Mouse (Mus musculus): ENCODE data around the gene Tmeff1. TPM values are rescaled to one million over a fixed set of nuclear protein-coding genes. Genes with fewer than 3 reads are reported as not detected.

Tmeff1 gene
- polyA plus RNA-seq, 1 experiment, result 106 TPM

DNA sequence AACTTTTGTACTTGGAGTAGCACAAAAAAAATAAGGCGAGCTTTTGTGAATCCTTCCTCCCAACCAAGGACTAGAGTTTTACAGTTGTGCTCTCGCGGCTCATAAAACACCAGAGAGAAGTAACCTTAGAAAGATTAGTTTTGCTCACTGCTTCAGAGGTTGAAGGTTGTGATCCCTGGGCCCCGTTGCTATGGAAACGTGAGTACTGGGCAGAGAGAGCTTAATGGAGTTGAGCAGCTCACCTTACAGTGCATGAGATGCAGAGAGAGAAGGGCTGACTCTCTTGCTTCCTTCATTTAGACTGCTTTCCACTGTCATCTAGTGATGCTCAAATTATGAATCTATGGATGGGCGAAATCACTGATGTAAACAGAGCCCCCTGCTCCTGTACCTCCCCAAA lies 48.6 kb downstream of the Tmeff1 start:
- Histone ChIP-seq H3K4me1 (ENCODE audit: control insufficient read depth, insufficient read depth, low read length) (peaks cover 2% of the 10 kb centered on the region; the same call in 1 of the 2 replicates), H3K27ac (ENCODE audit: insufficient read depth, low read length) (no peak overlapping the region), H3K4me3 (ENCODE audit: insufficient read depth, low read length) (no peak overlapping the region)
- TF ChIP-seq POLR2A (IDR thresholded peaks at IDR 0.05; ENCODE audit: extremely low read depth, insufficient read depth, low read length) (no peak), CTCF (IDR thresholded peaks at IDR 0.05; ENCODE audit: extremely low read depth, insufficient read depth, low read length) (no peak)

DNA sequence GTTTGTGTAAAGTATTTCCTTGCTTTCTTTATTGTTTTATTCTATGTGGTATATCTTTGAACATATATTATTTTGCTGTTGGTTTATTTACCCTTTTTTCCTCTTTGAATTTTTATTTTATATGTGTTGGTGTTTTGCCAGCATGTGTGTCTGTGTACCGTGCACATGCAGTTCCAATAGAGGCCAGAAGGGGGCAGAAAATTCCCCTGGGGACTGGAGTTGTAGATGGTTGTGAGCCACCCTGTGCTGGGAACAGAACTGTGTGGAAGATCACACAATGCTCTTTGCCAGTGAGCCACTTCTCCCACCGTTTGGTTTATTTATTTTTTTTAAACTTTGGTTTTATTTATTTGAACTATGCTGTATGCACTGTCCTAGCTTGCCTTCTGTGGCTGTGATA lies 49.1 kb downstream of the Tmeff1 start:
- TF ChIP-seq CTCF (IDR thresholded peaks at IDR 0.05; ENCODE audit: extremely low read depth, insufficient read depth, low read length) (peak; percentile 23; the same call in 1 of the 2 replicates), POLR2A (IDR thresholded peaks at IDR 0.05; ENCODE audit: extremely low read depth, insufficient read depth, low read length) (no peak)

GRCm38 (mm10) chr4:48636831-48637230 lies 51.9 kb downstream of the Tmeff1 start:
- peaks cover 2% of the 10 kb centered on the region; the same call in 1 of the 2 replicates for H3K4me1 ChIP-seq (ENCODE audit: control insufficient read depth, insufficient read depth, low read length)
- H3K4me3 ChIP-seq (ENCODE audit: insufficient read depth, low read length), result no peak overlapping the region
- TF ChIP-seq CTCF (IDR thresholded peaks at IDR 0.05; ENCODE audit: extremely low read depth, insufficient read depth, low read length) (no peak), POLR2A (IDR thresholded peaks at IDR 0.05; ENCODE audit: extremely low read depth, insufficient read depth, low read length) (no peak)
- no peak overlapping the region for H3K27ac ChIP-seq (ENCODE audit: insufficient read depth, low read length)

More for the DNA sequence above, 49.1 kb downstream of the Tmeff1 start:
- peaks cover 2% of the 10 kb centered on the region; the same call in 1 of the 2 replicates for H3K4me1 ChIP-seq (ENCODE audit: control insufficient read depth, insufficient read depth, low read length)
- H3K4me3 ChIP-seq (ENCODE audit: insufficient read depth, low read length), result no peak overlapping the region
- H3K27ac ChIP-seq (ENCODE audit: insufficient read depth, low read length), result no peak overlapping the region

- peaks cover 2% of the 10 kb centered on the region; the same call in 1 of the 2 replicates for H3K4me1 ChIP-seq (ENCODE audit: control insufficient read depth, insufficient read depth, low read length)
- TF ChIP-seq CTCF (IDR thresholded peaks at IDR 0.05; ENCODE audit: extremely low read depth, insufficient read depth, low read length) (no peak), POLR2A (IDR thresholded peaks at IDR 0.05; ENCODE audit: extremely low read depth, insufficient read depth, low read length) (no peak)
Observed at GRCm38 (mm10) chr4:48638132-48638531, 53.2 kb downstream of the Tmeff1 start.

GRCm38 (mm10) chr4:48639503-48639902 lies 54.5 kb downstream of the Tmeff1 start:
- peaks cover 2% of the 10 kb centered on the region; the same call in 1 of the 2 replicates for H3K4me1 ChIP-seq (ENCODE audit: control insufficient read depth, insufficient read depth, low read length)
- no peak overlapping the region for H3K27ac ChIP-seq (ENCODE audit: insufficient read depth, low read length)
- TF ChIP-seq CTCF (IDR thresholded peaks at IDR 0.05; ENCODE audit: extremely low read depth, insufficient read depth, low read length) (no peak), POLR2A (IDR thresholded peaks at IDR 0.05; ENCODE audit: extremely low read depth, insufficient read depth, low read length) (no peak)
- no peak overlapping the region for H3K4me3 ChIP-seq (ENCODE audit: insufficient read depth, low read length)

More at GRCm38 (mm10) chr4:48638132-48638531, 53.2 kb downstream of the Tmeff1 start:
- H3K4me3 ChIP-seq (ENCODE audit: insufficient read depth, low read length), result no peak overlapping the region
- no peak overlapping the region for H3K27ac ChIP-seq (ENCODE audit: insufficient read depth, low read length)

DNA sequence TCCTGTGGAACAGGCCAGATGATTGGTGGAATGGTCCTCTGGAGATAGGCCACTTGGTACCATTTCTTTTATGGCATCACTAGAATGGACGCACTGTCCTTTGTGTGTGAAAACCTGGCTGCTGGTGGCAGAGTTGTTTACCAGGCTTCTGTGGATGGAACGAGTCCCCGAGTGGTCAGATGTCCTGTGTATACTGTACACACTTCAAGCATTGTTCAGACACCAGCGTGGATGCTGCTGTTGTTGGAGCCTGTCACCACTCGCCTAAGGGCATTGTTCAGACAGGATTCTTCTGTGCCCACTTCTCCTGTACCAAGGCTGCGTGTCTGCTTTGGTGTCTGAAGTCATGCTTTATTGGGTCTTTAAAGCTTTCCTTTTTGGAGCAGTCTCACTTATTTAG lies 58.8 kb downstream of the Tmeff1 start:
- H3K27ac ChIP-seq (ENCODE audit: insufficient read depth, low read length), result no peak overlapping the region
- no peak for TF ChIP-seq POLR2A (IDR thresholded peaks at IDR 0.05; ENCODE audit: extremely low read depth, insufficient read depth, low read length)
- no peak for TF ChIP-seq CTCF (IDR thresholded peaks at IDR 0.05; ENCODE audit: extremely low read depth, insufficient read depth, low read length)
- H3K4me3 ChIP-seq (ENCODE audit: insufficient read depth, low read length), result no peak overlapping the region
- H3K4me1 ChIP-seq (ENCODE audit: control insufficient read depth, insufficient read depth, low read length), result no peaks in the 10 kb centered on the region

DNA sequence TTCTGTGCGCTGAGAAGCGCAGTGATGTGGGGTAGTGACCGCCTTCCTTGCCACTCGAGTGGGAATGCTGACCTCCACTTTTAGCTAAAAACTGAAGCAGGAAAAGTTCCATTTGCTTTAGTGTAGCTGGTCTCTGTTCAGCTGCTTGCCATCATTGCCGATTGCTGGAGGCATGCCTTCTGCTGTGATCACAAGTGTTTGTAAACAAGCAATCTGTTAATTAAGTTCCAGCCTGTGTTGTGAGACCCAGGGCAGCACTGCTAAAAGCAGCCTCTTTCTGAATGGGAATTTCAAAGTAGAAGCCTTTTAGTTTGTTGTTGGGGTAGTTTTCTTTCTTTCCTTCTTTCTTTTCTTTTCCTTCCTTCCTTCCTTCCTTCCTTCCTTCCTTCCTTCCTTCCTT lies 61.2 kb downstream of the Tmeff1 start:
- Histone ChIP-seq H3K4me1 (ENCODE audit: control insufficient read depth, insufficient read depth, low read length) (peaks cover 3% of the 10 kb centered on the region), H3K27ac (ENCODE audit: insufficient read depth, low read length) (no peak overlapping the region), H3K4me3 (ENCODE audit: insufficient read depth, low read length) (no peak overlapping the region)
- TF ChIP-seq POLR2A (IDR thresholded peaks at IDR 0.05; ENCODE audit: extremely low read depth, insufficient read depth, low read length), result no peak
- TF ChIP-seq CTCF (IDR thresholded peaks at IDR 0.05; ENCODE audit: extremely low read depth, insufficient read depth, low read length), result no peak

DNA sequence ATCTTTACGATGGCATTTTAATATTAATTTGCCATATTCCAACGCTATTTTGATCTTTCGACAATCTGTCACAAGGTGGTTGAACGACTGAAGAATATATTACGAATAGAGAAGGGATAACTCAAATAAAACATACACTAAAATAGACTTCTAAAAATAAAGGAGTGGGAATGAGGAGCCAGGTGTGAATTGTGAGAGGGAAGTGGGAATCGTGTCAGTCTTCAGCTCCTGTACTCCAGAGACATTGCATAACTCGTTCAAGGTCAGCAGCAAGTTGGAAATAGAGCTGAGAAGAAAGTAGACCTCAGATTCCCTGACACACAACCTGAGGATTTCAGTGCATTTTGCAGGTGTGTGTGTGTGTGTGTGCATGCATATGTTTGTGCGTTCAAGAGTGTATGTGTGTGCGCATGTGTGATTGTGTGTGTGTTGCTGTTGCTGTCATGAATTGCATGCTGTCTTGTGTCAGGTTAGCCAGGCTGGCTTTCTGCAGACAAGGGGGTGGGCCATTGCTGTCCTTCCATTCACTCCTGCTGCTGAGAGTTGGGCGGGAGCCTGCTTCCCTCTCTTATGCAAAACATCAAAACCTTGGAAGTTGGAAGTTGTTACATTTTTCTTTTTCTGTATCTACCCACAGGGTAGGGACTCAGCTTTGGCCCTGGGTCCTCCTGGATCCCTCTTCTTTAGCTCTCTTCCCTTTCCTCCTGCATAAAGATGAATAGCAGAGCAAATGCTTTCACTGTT lies 65.8 kb downstream of the Tmeff1 start:
- Histone ChIP-seq H3K4me1 (ENCODE audit: control insufficient read depth, insufficient read depth, low read length) (peaks cover 3% of the 10 kb centered on the region), H3K27ac (ENCODE audit: insufficient read depth, low read length) (peak overlapping the region; percentile 64; the same call in 1 of the 2 replicates), H3K4me3 (ENCODE audit: insufficient read depth, low read length) (no peak overlapping the region)
- TF ChIP-seq POLR2A (IDR thresholded peaks at IDR 0.05; ENCODE audit: extremely low read depth, insufficient read depth, low read length) (no peak), CTCF (IDR thresholded peaks at IDR 0.05; ENCODE audit: extremely low read depth, insufficient read depth, low read length) (no peak)

GRCm38 (mm10) chr4:48654118-48654517 lies 69.1 kb downstream of the Tmeff1 start:
- Histone ChIP-seq H3K27ac (ENCODE audit: insufficient read depth, low read length) (no peak overlapping the region), H3K4me3 (ENCODE audit: insufficient read depth, low read length) (no peak overlapping the region), H3K4me1 (ENCODE audit: control insufficient read depth, insufficient read depth, low read length) (peaks cover 3% of the 10 kb centered on the region)
- TF ChIP-seq POLR2A (IDR thresholded peaks at IDR 0.05; ENCODE audit: extremely low read depth, insufficient read depth, low read length) (no peak), CTCF (IDR thresholded peaks at IDR 0.05; ENCODE audit: extremely low read depth, insufficient read depth, low read length) (no peak)

- TF ChIP-seq CTCF (IDR thresholded peaks at IDR 0.05; ENCODE audit: extremely low read depth, insufficient read depth, low read length), result no peak
- no peak for TF ChIP-seq POLR2A (IDR thresholded peaks at IDR 0.05; ENCODE audit: extremely low read depth, insufficient read depth, low read length)
- no peak overlapping the region for H3K27ac ChIP-seq (ENCODE audit: insufficient read depth, low read length)
- peaks cover 4% of the 10 kb centered on the region; the same call in 1 of the 2 replicates for H3K4me1 ChIP-seq (ENCODE audit: control insufficient read depth, insufficient read depth, low read length)
- no peak overlapping the region for H3K4me3 ChIP-seq (ENCODE audit: insufficient read depth, low read length)
Observed at GRCm38 (mm10) chr4:48656530-48656929, 71.6 kb downstream of the Tmeff1 start.

Measured in cortical plate, adult 2 months (tissue).